Mouse (Mus musculus): ENCODE results near the gene Hepacam2. TPM values are rescaled to one million over a fixed set of nuclear protein-coding genes. Genes with fewer than 3 reads are reported as not detected.
"Not testable (repeated sequence)": the region's sequence is repeated elsewhere in the genome, so short reads cannot be mapped to it uniquely, and the experiment has no call there.

Gene Hepacam2
- polyA plus RNA-seq, 1 experiment from 2014 or later = 0.72 TPM

- H3K9me3 ChIP-seq = no peaks in the 10 kb centered on the region
- H3K36me3 ChIP-seq (replicated peaks) = no peaks in the 10 kb centered on the region
- no peak overlapping the region for H3K27ac ChIP-seq (replicated peaks)
- no peaks in the 10 kb centered on the region for H3K4me1 ChIP-seq
- peak; percentile 19 for DNase-seq (ENCODE audit: low spot score)
- WGBS = 73% methylated on average over 11 of the region's 11 CpGs
- no peak overlapping the region for H3K4me3 ChIP-seq
- H3K27me3 ChIP-seq (replicated peaks; ENCODE audit: low read depth, poor library complexity, severe bottlenecking) = no peaks in the 10 kb centered on the region
These were observed 42.1 kb downstream of the Hepacam2 start for GRCm38 (mm10) chr6:3455944-3456536.

GRCm38 (mm10) chr6:3454421-3454820, 43.7 kb downstream of the Hepacam2 start:
- DNase-seq (ENCODE audit: low spot score) = no peak
- no peaks in the 10 kb centered on the region for H3K36me3 ChIP-seq (replicated peaks)
- no peak overlapping the region for H3K27ac ChIP-seq (replicated peaks)
- no peaks in the 10 kb centered on the region for H3K4me1 ChIP-seq
- H3K4me3 ChIP-seq = no peak overlapping the region
- H3K9me3 ChIP-seq = no peaks in the 10 kb centered on the region
- H3K27me3 ChIP-seq (replicated peaks; ENCODE audit: low read depth, poor library complexity, severe bottlenecking) = no peaks in the 10 kb centered on the region
- 60% methylated on average over 5 of the region's 5 CpGs for WGBS

GRCm38 (mm10) chr6:3447404-3447803, 50.7 kb downstream of the Hepacam2 start:
- H3K27me3 ChIP-seq (replicated peaks; ENCODE audit: low read depth, poor library complexity, severe bottlenecking) = no peaks in the 10 kb centered on the region
- H3K36me3 ChIP-seq (replicated peaks) = no peaks in the 10 kb centered on the region
- H3K9me3 ChIP-seq = no peaks in the 10 kb centered on the region
- 6% methylated on average over 5 of the region's 5 CpGs for WGBS
- H3K4me3 ChIP-seq = no peak overlapping the region
- DNase-seq (ENCODE audit: low spot score) = peak; percentile 63
- H3K4me1 ChIP-seq = no peaks in the 10 kb centered on the region
- no peak overlapping the region for H3K27ac ChIP-seq (replicated peaks)

GRCm38 (mm10) chr6:3443905-3444304, 54.2 kb downstream of the Hepacam2 start:
- no peak overlapping the region for H3K27ac ChIP-seq (replicated peaks)
- no peaks in the 10 kb centered on the region; the same call in 1 of the 2 replicates for H3K9me3 ChIP-seq
- no peaks in the 10 kb centered on the region for H3K4me1 ChIP-seq
- no peak for DNase-seq (ENCODE audit: low spot score)
- H3K4me3 ChIP-seq = no peak overlapping the region
- H3K36me3 ChIP-seq (replicated peaks) = no peaks in the 10 kb centered on the region
- H3K27me3 ChIP-seq (replicated peaks; ENCODE audit: low read depth, poor library complexity, severe bottlenecking) = no peaks in the 10 kb centered on the region
- WGBS = 15% methylated on average over 1 of the region's 1 CpGs

- H3K9me3 ChIP-seq = peaks cover 13% of the 10 kb centered on the region
- H3K4me1 ChIP-seq = no peaks in the 10 kb centered on the region
- H3K4me3 ChIP-seq = no peak overlapping the region
- H3K27me3 ChIP-seq (replicated peaks; ENCODE audit: low read depth, poor library complexity, severe bottlenecking) = no peaks in the 10 kb centered on the region
- DNase-seq (ENCODE audit: low spot score) = no peak
- H3K36me3 ChIP-seq (replicated peaks) = no peaks in the 10 kb centered on the region
- no peak overlapping the region for H3K27ac ChIP-seq (replicated peaks)
These were observed 62.0 kb downstream of the Hepacam2 start for GRCm38 (mm10) chr6:3436087-3436486.

GRCm38 (mm10) chr6:3430976-3431375, 67.1 kb downstream of the Hepacam2 start:
- WGBS = 88% methylated on average over 2 of the region's 2 CpGs

GRCm38 (mm10) chr6:3427047-3427446, 71.1 kb downstream of the Hepacam2 start:
- WGBS = 83% methylated on average over 1 of the region's 1 CpGs
- no peak overlapping the region for H3K4me3 ChIP-seq
- H3K27me3 ChIP-seq (replicated peaks; ENCODE audit: low read depth, poor library complexity, severe bottlenecking) = no peaks in the 10 kb centered on the region
- no peaks in the 10 kb centered on the region for H3K9me3 ChIP-seq
- no peaks in the 10 kb centered on the region for H3K36me3 ChIP-seq (replicated peaks)
- DNase-seq (ENCODE audit: low spot score) = no peak
- no peak overlapping the region for H3K27ac ChIP-seq (replicated peaks)
- H3K4me1 ChIP-seq = no peaks in the 10 kb centered on the region

More at GRCm38 (mm10) chr6:3430976-3431375, 67.1 kb downstream of the Hepacam2 start:
- H3K4me3 ChIP-seq; H3K27ac ChIP-seq (replicated peaks); DNase-seq (ENCODE audit: low spot score); H3K4me1 ChIP-seq; H3K27me3 ChIP-seq (replicated peaks; ENCODE audit: low read depth, poor library complexity, severe bottlenecking); H3K36me3 ChIP-seq (replicated peaks); H3K9me3 ChIP-seq: not testable (repeated sequence)

GRCm38 (mm10) chr6:3425333-3425732, 72.8 kb downstream of the Hepacam2 start:
- H3K4me1 ChIP-seq; DNase-seq (ENCODE audit: low spot score); H3K27me3 ChIP-seq (replicated peaks; ENCODE audit: low read depth, poor library complexity, severe bottlenecking); H3K27ac ChIP-seq (replicated peaks); H3K9me3 ChIP-seq; H3K4me3 ChIP-seq; H3K36me3 ChIP-seq (replicated peaks): not testable (repeated sequence)

GRCm38 (mm10) chr6:3424613-3425277, 73.4 kb downstream of the Hepacam2 start:
- DNase-seq (ENCODE audit: low spot score); H3K4me3 ChIP-seq; H3K27ac ChIP-seq (replicated peaks); H3K27me3 ChIP-seq (replicated peaks; ENCODE audit: low read depth, poor library complexity, severe bottlenecking); H3K36me3 ChIP-seq (replicated peaks); H3K9me3 ChIP-seq; H3K4me1 ChIP-seq: not testable (repeated sequence)
- WGBS = 50% methylated on average over 1 of the region's 4 CpGs

Other genes starting within 250 kb of the Hepacam2 start
- gene Samd9l, start 98.7 kb downstream of the Hepacam2 start, polyA plus RNA-seq (2016; fragmentation: Nextera tagmentation; extraction: Ambion mirVana) = 0.24 and 0.37 TPM in 2 replicates
- gene Vps50, start 84 bp upstream of the Hepacam2 start, polyA plus RNA-seq (2016; fragmentation: Nextera tagmentation; extraction: Ambion mirVana) = 33.7 and 35.6 TPM in 2 replicates